Mouse (Mus musculus) ES-Bruce4 (cell line): ENCODE measurements around the gene Gfra1.

ENCODE experiments used
- CTCF ChIP-seq: IDR thresholded peaks from one replicate; pipeline ENCODE4 v1.8.1; 2011; ENCODE audit warnings: low read depth, low read length
- EP300 ChIP-seq: IDR thresholded peaks from 2 replicates; pipeline ENCODE4 v1.6.1; 2011; ENCODE audit warnings: low read depth, low read length; ENCODE audit not compliant: insufficient read depth
- POLR2A ChIP-seq: IDR thresholded peaks from one replicate; pipeline ENCODE4 v1.8.1; 2011; ENCODE audit warnings: low read length; ENCODE audit not compliant: insufficient read depth

DNA sequence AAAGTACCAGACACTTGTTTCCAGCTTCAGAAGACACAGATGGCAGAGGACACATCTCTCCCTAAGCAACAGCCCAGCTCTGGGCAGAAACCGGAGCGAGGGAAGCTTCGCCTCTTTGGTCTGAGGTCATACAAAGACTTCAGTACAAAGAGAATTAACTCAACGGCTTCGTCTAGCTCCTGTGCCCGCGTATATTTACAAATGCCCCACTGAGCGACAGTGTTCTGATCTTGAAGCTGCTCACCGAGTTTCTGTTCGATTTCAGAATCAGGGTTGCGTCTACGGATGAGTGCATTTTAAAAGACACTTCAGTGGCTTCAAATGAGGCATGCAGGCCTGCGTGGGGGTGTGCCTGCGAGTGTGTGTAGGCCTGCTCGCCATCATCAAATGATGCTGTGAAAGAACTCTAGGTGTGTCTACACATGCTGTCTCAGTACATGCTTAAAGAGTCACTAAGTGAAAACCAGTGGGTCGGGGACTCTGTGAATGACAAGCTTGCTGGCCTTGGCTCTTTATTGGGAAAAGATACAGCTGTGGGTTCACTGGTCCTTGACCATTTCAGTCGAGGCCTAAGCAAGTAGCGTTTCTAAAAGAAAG lies 66.8 kb downstream of the Gfra1 start:
- TF ChIP-seq CTCF = no peak
- no peak for TF ChIP-seq POLR2A
- no peak for TF ChIP-seq EP300
